Mouse (Mus musculus) MEL (cell line): ENCODE measurements around the gene Ermap. TPM values are rescaled to one million over a fixed set of nuclear protein-coding genes. Genes with fewer than 3 reads are reported as not detected.

Experiments
- DNase-seq: peaks from one replicate; pipeline ENCODE4 v3.0.0; 2011; ENCODE audit warnings: low read depth, low spot score
- H3K27ac ChIP-seq: 2 replicates; pipeline ENCODE4 v1.5.1; 2012; ENCODE audit warnings: low read depth, mild to moderate bottlenecking, control low read depth, low read length, moderate library complexity; ENCODE audit not compliant: control insufficient read depth
- H3K27me3 ChIP-seq, 2 experiments: fragments of 150-350 bp in 1 of 2; sonication (generic) in 1 of 2; 2 replicates each; pipeline ENCODE4 v1.6.1; 2012; ENCODE audit warnings: low read length in 2 of 2, mild to moderate bottlenecking in 2 of 2, improper control_type of control experiment in 1 of 2, moderate library complexity in 1 of 2; ENCODE audit not compliant: insufficient read depth in 2 of 2, control insufficient read depth in 1 of 2
- H3K36me3 ChIP-seq, 2 experiments: 2 replicates each; pipeline ENCODE4 v1.6.1; 2012 to 2014; ENCODE audit warnings: low read length in 2 of 2, improper control_type of control experiment in 1 of 2, inconsistent platforms in 1 of 2, mild to moderate bottlenecking in 1 of 2; ENCODE audit not compliant: insufficient read depth in 2 of 2, control insufficient read depth in 1 of 2
- H3K4me1 ChIP-seq, 2 experiments: fragments of 150-350 bp in 1 of 2; sonication (generic) in 1 of 2; 2 replicates each; pipeline ENCODE4 v1.6.1; 2012; ENCODE audit warnings: low read length in 2 of 2, improper control_type of control experiment in 1 of 2, mild to moderate bottlenecking in 1 of 2; ENCODE audit not compliant: insufficient read depth in 2 of 2, control insufficient read depth in 1 of 2
- H3K4me3 ChIP-seq, 2 experiments: fragments of 150-350 bp in 1 of 2; sonication (generic) in 1 of 2; 2 replicates each; pipeline ENCODE4 v1.5.1; 2012; ENCODE audit warnings: low read depth in 2 of 2, low read length in 2 of 2, mild to moderate bottlenecking in 2 of 2, moderate library complexity in 2 of 2, control low read depth in 1 of 2, improper control_type of control experiment in 1 of 2; ENCODE audit not compliant: control insufficient read depth in 1 of 2, insufficient read depth in 1 of 2
- H3K79me2 ChIP-seq: 2 replicates; pipeline ENCODE4 v1.6.1; 2012; ENCODE audit warnings: mild to moderate bottlenecking, low read length, moderate library complexity; ENCODE audit not compliant: control insufficient read depth, poor library complexity, insufficient read depth
- H3K9ac ChIP-seq: 2 replicates; pipeline ENCODE4 v1.6.1; 2012; ENCODE audit warnings: low read depth, mild to moderate bottlenecking, control low read depth, low read length, moderate library complexity; ENCODE audit not compliant: control insufficient read depth, poor library complexity, severe bottlenecking
- H3K9me3 ChIP-seq: fragments of 150-350 bp; sonication (generic); replicated peaks from 2 replicates; pipeline ENCODE4 v1.6.1; 2012; ENCODE audit warnings: mild to moderate bottlenecking, low read length, improper control_type of control experiment, moderate library complexity; ENCODE audit not compliant: insufficient read depth
- BHLHE40 ChIP-seq: IDR thresholded peaks from 2 replicates; pipeline ENCODE4 v1.6.1; 2012; ENCODE audit warnings: low read depth, mild to moderate bottlenecking, inconsistent platforms, low read length, improper control_type of control experiment, borderline replicate concordance
- CHD1 ChIP-seq: IDR thresholded peaks from 2 replicates; pipeline ENCODE4 v1.6.1; 2012; ENCODE audit warnings: low read depth, mild to moderate bottlenecking, inconsistent platforms, low read length, improper control_type of control experiment
- CHD2 ChIP-seq: IDR thresholded peaks from 2 replicates; pipeline ENCODE4 v1.6.1; 2011; ENCODE audit warnings: low read length, improper control_type of control experiment
- CTCF ChIP-seq, 3 experiments: IDR thresholded peaks in 2 of 3; conservative IDR thresholded peaks in 1 of 3; 2 replicates each; pipeline ENCODE4 v1.5.1; 2011 to 2012; ENCODE audit warnings: low read length in 3 of 3, low read depth in 2 of 3, mild to moderate bottlenecking in 2 of 3, improper control_type of control experiment in 1 of 3, inconsistent platforms in 1 of 3, mixed read lengths in 1 of 3, moderate library complexity in 1 of 3; ENCODE audit not compliant: control insufficient read depth in 1 of 3, insufficient read depth in 1 of 3, poor library complexity in 1 of 3, severe bottlenecking in 1 of 3
- E2F4 ChIP-seq: IDR thresholded peaks from 2 replicates; pipeline ENCODE4 v1.6.1; 2011; ENCODE audit warnings: low read depth, low read length, improper control_type of control experiment, borderline replicate concordance
- ELF1 ChIP-seq: IDR thresholded peaks from 2 replicates; pipeline ENCODE4 v1.6.1; 2014; ENCODE audit warnings: low read depth, mild to moderate bottlenecking, inconsistent platforms, low read length, improper control_type of control experiment, moderate library complexity
- EP300 ChIP-seq, 2 experiments: IDR thresholded peaks; 2 replicates each; pipeline ENCODE4 v1.6.1; 2011; ENCODE audit warnings: improper control_type of control experiment in 2 of 2, low read length in 2 of 2, low read depth in 1 of 2, mild to moderate bottlenecking in 1 of 2
- ETS1 ChIP-seq: IDR thresholded peaks from 2 replicates; pipeline ENCODE4 v1.6.1; 2012; ENCODE audit warnings: low read depth, mild to moderate bottlenecking, inconsistent platforms, low read length, improper control_type of control experiment, moderate library complexity
- GABPA ChIP-seq: IDR thresholded peaks from 2 replicates; pipeline ENCODE4 v1.6.1; 2012; ENCODE audit warnings: low read depth, mild to moderate bottlenecking, inconsistent platforms, low read length, improper control_type of control experiment, moderate library complexity
- GATA1 ChIP-seq: IDR thresholded peaks from 2 replicates; pipeline ENCODE4 v1.6.1; 2011; ENCODE audit warnings: low read depth, low read length, improper control_type of control experiment
- HCFC1 ChIP-seq: IDR thresholded peaks from 2 replicates; pipeline ENCODE4 v1.6.1; 2012; ENCODE audit warnings: low read depth, mild to moderate bottlenecking, inconsistent platforms, low read length, improper control_type of control experiment, moderate library complexity
- JUND ChIP-seq: IDR thresholded peaks from 2 replicates; pipeline ENCODE4 v1.6.1; 2011; ENCODE audit warnings: low read depth, mild to moderate bottlenecking, improper control_type of control experiment, low read length
- KAT2A ChIP-seq: conservative IDR thresholded peaks from 2 replicates; pipeline ENCODE4 v1.6.1; 2012; ENCODE audit warnings: low read depth, low read length, improper control_type of control experiment, inconsistent platforms
- MAFK ChIP-seq: IDR thresholded peaks from 2 replicates; pipeline ENCODE4 v1.6.1; 2011; ENCODE audit warnings: low read depth, mild to moderate bottlenecking, low read length, improper control_type of control experiment, borderline replicate concordance
- MAX ChIP-seq: IDR thresholded peaks from 2 replicates; pipeline ENCODE4 v1.6.1; 2011; ENCODE audit warnings: low read length, improper control_type of control experiment
- MAZ ChIP-seq: IDR thresholded peaks from 2 replicates; pipeline ENCODE4 v1.6.1; 2012; ENCODE audit warnings: low read depth, mild to moderate bottlenecking, inconsistent platforms, low read length, improper control_type of control experiment
- MXI1 ChIP-seq: IDR thresholded peaks from 2 replicates; pipeline ENCODE4 v1.6.1; 2011; ENCODE audit warnings: mild to moderate bottlenecking, low read depth, low read length, improper control_type of control experiment
- MYB ChIP-seq: IDR thresholded peaks from 2 replicates; pipeline ENCODE4 v1.6.1; 2011; ENCODE audit warnings: mild to moderate bottlenecking, low read depth, low read length, improper control_type of control experiment
- MYC ChIP-seq: IDR thresholded peaks from 2 replicates; pipeline ENCODE4 v1.6.1; 2011; ENCODE audit warnings: low read depth, mild to moderate bottlenecking, low read length, improper control_type of control experiment, moderate library complexity
- NELFE ChIP-seq: IDR thresholded peaks from 2 replicates; pipeline ENCODE4 v1.6.1; 2011; ENCODE audit warnings: low read depth, low read length, improper control_type of control experiment
- POLR2A ChIP-seq, 2 experiments: IDR thresholded peaks; 2 replicates each; pipeline ENCODE4 v1.6.1; 2011 to 2012; ENCODE audit warnings: low read length in 2 of 2, mild to moderate bottlenecking in 2 of 2, control low read depth in 1 of 2, improper control_type of control experiment in 1 of 2, low read depth in 1 of 2, moderate library complexity in 1 of 2; ENCODE audit not compliant: control insufficient read depth in 1 of 2, insufficient read depth in 1 of 2, poor library complexity in 1 of 2
- POLR2AphosphoS2 ChIP-seq: IDR thresholded peaks from 2 replicates; pipeline ENCODE4 v1.6.1; 2011; ENCODE audit warnings: low read length, improper control_type of control experiment
- POLR2AphosphoS5 ChIP-seq: IDR thresholded peaks from 2 replicates; pipeline ENCODE4 v1.6.1; 2012; ENCODE audit warnings: low read depth, borderline replicate concordance, mild to moderate bottlenecking, inconsistent platforms, low read length, moderate library complexity, mixed read lengths
- RAD21 ChIP-seq: IDR thresholded peaks from 2 replicates; pipeline ENCODE4 v1.6.1; 2011; ENCODE audit warnings: mild to moderate bottlenecking, low read depth, low read length, improper control_type of control experiment
- RCOR1 ChIP-seq: IDR thresholded peaks from 2 replicates; pipeline ENCODE4 v1.6.1; 2012; ENCODE audit warnings: low read depth, mild to moderate bottlenecking, inconsistent platforms, low read length, improper control_type of control experiment
- SIN3A ChIP-seq: IDR thresholded peaks from 2 replicates; pipeline ENCODE4 v1.6.1; 2012; ENCODE audit warnings: low read length, improper control_type of control experiment, inconsistent platforms
- SMC3 ChIP-seq: IDR thresholded peaks from 2 replicates; pipeline ENCODE4 v1.6.1; 2011; ENCODE audit warnings: low read depth, low read length, improper control_type of control experiment
- TAL1 ChIP-seq: IDR thresholded peaks from 2 replicates; pipeline ENCODE4 v1.6.1; 2012; ENCODE audit warnings: mild to moderate bottlenecking, inconsistent platforms, low read length, moderate library complexity, mixed read lengths
- TBP ChIP-seq: IDR thresholded peaks from 2 replicates; pipeline ENCODE4 v1.8.0; 2011; ENCODE audit warnings: low read depth, low read length, improper control_type of control experiment
- TCF12 ChIP-seq: IDR thresholded peaks from 2 replicates; pipeline ENCODE4 v1.6.1; 2014; ENCODE audit warnings: low read depth, mild to moderate bottlenecking, inconsistent platforms, low read length, improper control_type of control experiment, moderate library complexity
- UBTF ChIP-seq: IDR thresholded peaks from 2 replicates; pipeline ENCODE4 v1.6.1; 2012; ENCODE audit warnings: low read depth, mild to moderate bottlenecking, inconsistent platforms, low read length, improper control_type of control experiment, moderate library complexity, borderline replicate concordance; ENCODE audit not compliant: insufficient read depth
- USF1 ChIP-seq: IDR thresholded peaks from 2 replicates; pipeline ENCODE4 v1.6.1; 2014; ENCODE audit warnings: low read depth, mild to moderate bottlenecking, inconsistent platforms, low read length, improper control_type of control experiment, moderate library complexity
- USF2 ChIP-seq, 2 experiments: IDR thresholded peaks; 2 replicates each; pipeline ENCODE4 v1.6.1; 2011 to 2012; ENCODE audit warnings: improper control_type of control experiment in 2 of 2, low read length in 2 of 2, borderline replicate concordance in 1 of 2, inconsistent platforms in 1 of 2, low read depth in 1 of 2, mild to moderate bottlenecking in 1 of 2; ENCODE audit not compliant: insufficient read depth in 1 of 2
- ZC3H11A ChIP-seq: IDR thresholded peaks from 2 replicates; pipeline ENCODE4 v1.6.1; 2012; ENCODE audit warnings: low read depth, mild to moderate bottlenecking, inconsistent platforms, low read length, improper control_type of control experiment
- ZKSCAN1 ChIP-seq: IDR thresholded peaks from 2 replicates; pipeline ENCODE4 v1.6.1; 2012; ENCODE audit warnings: low read depth, mild to moderate bottlenecking, inconsistent platforms, low read length, improper control_type of control experiment, moderate library complexity
- ZMIZ1 ChIP-seq: IDR thresholded peaks from 2 replicates; pipeline ENCODE4 v1.6.1; 2012; ENCODE audit warnings: low read depth, mild to moderate bottlenecking, inconsistent platforms, low read length, improper control_type of control experiment, moderate library complexity
- ZNF384 ChIP-seq: IDR thresholded peaks from 2 replicates; pipeline ENCODE4 v1.6.1; 2012; ENCODE audit warnings: low read depth, mild to moderate bottlenecking, inconsistent platforms, low read length, improper control_type of control experiment
- polyA plus RNA-seq, 2 experiments: library from polyadenylated mRNA; stranded (reverse) in 1 of 2; unstranded in 1 of 2; fragments of >175 nt in 1 of 2; fragments of >200 nt in 1 of 2; gene quantifications; 2 replicates each; pipeline versions ENCODE4 v1.2.1 to v1.2.4; 2012; ENCODE audit warnings: low replicate concordance in 2 of 2, low read depth in 1 of 2; ENCODE audit not compliant: insufficient read length in 2 of 2, insufficient read depth in 1 of 2, missing spikeins in 1 of 2
- total RNA-seq: library from RNA; depleted of rRNA; stranded (reverse); fragments of 300-350 nt; gene quantifications from 2 replicates; pipeline ENCODE4 v1.2.3, GENCODE M21; 2012; rRNA removed

Ermap gene
- 125 and 138 TPM in 2 replicates for total RNA-seq
- polyA plus RNA-seq: 100 to 1,000 TPM in 1 of 2 experiments, 10 to 100 TPM in 1; 44.1 to 247 TPM

GRCm38 (mm10) chr4:119189864-119190263, at the start of gene Ermap:
TSS of gene Ermap (minus strand) at chr4:119190011.
- Histone ChIP-seq H3K36me3 (peaks cover 4 to 69% of the 10 kb centered on the region in 2 experiments), H3K27me3 (no peaks in the 10 kb centered on the region), H3K79me2 (peaks cover 44% of the 10 kb centered on the region), H3K27ac (peak within 1 kb of the TSS; percentile 100), H3K9me3 (no peaks in the 10 kb centered on the region), H3K4me1 (peaks cover 20 to 57% of the 10 kb centered on the region in 2 experiments), H3K9ac (peak within 1 kb of the TSS; percentile 98), H3K4me3 (peak within 1 kb of the TSS; percentile 74 to 96)
- DNase-seq: peak; percentile 91
- TF ChIP-seq POLR2A (IDR thresholded peaks at IDR 0.05; ENCODE audit: control insufficient read depth in 1 of 2, insufficient read depth in 1 of 2, low read depth in 1 of 2, low read length in 2 of 2, poor library complexity in 1 of 2) (peak; percentile 32 to 87; a peak in 2 of 4 replicates), RAD21 (no peak), ZC3H11A (no peak), SMC3 (no peak), MAZ (peak; percentile 76; the same call in 1 of the 2 replicates), TCF12 (peak; percentile 94), MAX (no peak), HCFC1 (peak; percentile 42; the same call in 1 of the 2 replicates), CTCF (IDR thresholded peaks at IDR 0.05 in 2 of 3, conservative IDR thresholded peaks at IDR 0.05 in 1 of 3; ENCODE audit: control insufficient read depth in 1 of 3, insufficient read depth in 1 of 3, low read depth in 2 of 3, low read length in 3 of 3, poor library complexity in 1 of 3, severe bottlenecking in 1 of 3) (no peak), SIN3A (peak; percentile 91), NELFE (peak; percentile 85), EP300 (IDR thresholded peaks at IDR 0.05; ENCODE audit: low read depth in 1 of 2, low read length in 2 of 2) (peak; percentile 85 to 95), ZKSCAN1 (no peak), GATA1 (peak; percentile 91), USF1 (no peak), CHD1 (no peak; the same call in none of the 2 replicates), GABPA (no peak), POLR2AphosphoS5 (no peak), CHD2 (no peak), ZMIZ1 (peak; percentile 88; the same call in 1 of the 2 replicates), RCOR1 (no peak), E2F4 (no peak), POLR2AphosphoS2 (peak; percentile 52), UBTF (peak; percentile 87; the same call in 1 of the 2 replicates), ELF1 (no peak), MXI1 (peak; percentile 73), TBP (peak; percentile 95), ZNF384 (no peak), ETS1 (peak; percentile 75), KAT2A (no peak), MAFK (no peak), MYB (peak; percentile 73; the same call in 1 of the 2 replicates), TAL1 (peak; percentile 93), USF2 (IDR thresholded peaks at IDR 0.05; ENCODE audit: borderline replicate concordance in 1 of 2, insufficient read depth in 1 of 2, low read depth in 1 of 2, low read length in 2 of 2) (no peak), MYC (no peak), JUND (no peak), BHLHE40 (peak; percentile 23; the same call in 1 of the 2 replicates)
